Mouse (Mus musculus): ENCODE measurements around the gene Epha3. TPM values are rescaled to one million over a fixed set of nuclear protein-coding genes. Genes with fewer than 3 reads are reported as not detected.

Epha3 gene
- polyA plus RNA-seq, 1 experiment from 2014 or later = 28.5 TPM

- H3K4me3 ChIP-seq (replicated peaks) = no peak overlapping the region
- H3K36me3 ChIP-seq = no peaks in the 10 kb centered on the region
- 41% methylated on average over 6 of the region's 6 CpGs for WGBS
- ATAC-seq = no peak
- no peak overlapping the region for H3K9ac ChIP-seq (replicated peaks)
- H3K27me3 ChIP-seq = no peaks in the 10 kb centered on the region
- H3K4me1 ChIP-seq (replicated peaks) = peaks cover 22% of the 10 kb centered on the region
- H3K4me2 ChIP-seq (replicated peaks) = no peak overlapping the region
- no peak overlapping the region for H3K27ac ChIP-seq
- no peaks in the 10 kb centered on the region for H3K9me3 ChIP-seq
Observed at GRCm38 (mm10) chr16:63817606-63818005, 46.4 kb downstream of the Epha3 start.

DNA sequence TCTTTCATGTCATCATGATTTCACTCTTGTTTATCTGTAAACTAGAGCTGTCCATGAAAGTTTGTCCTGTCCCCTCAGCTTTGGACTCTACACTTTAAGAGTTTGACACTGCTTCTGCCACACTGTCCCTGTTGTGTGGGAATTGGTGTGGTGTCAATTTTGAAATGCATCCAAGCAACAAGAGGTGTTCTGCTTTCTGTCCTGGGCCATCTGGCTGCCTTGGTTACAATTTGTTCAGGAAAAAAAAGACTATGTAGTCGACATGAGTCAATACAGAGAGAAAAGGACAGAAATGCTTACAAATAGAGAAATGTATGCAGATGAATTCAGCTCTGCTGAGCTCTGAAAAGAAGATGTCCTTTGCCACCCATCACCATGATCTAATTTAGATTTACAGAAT is 47.3 kb downstream of the Epha3 start:
- no peak overlapping the region for H3K9ac ChIP-seq (replicated peaks)
- no peak overlapping the region for H3K4me2 ChIP-seq (replicated peaks)
- H3K4me3 ChIP-seq (replicated peaks) = no peak overlapping the region
- H3K9me3 ChIP-seq = no peaks in the 10 kb centered on the region
- peaks cover 15% of the 10 kb centered on the region for H3K4me1 ChIP-seq (replicated peaks)
- no peaks in the 10 kb centered on the region for H3K27me3 ChIP-seq
- no peak overlapping the region for H3K27ac ChIP-seq
- ATAC-seq = no peak
- WGBS = 14% methylated on average over 1 of the region's 1 CpGs
- H3K36me3 ChIP-seq = no peaks in the 10 kb centered on the region

- H3K36me3 ChIP-seq = no peaks in the 10 kb centered on the region
- peaks cover 12% of the 10 kb centered on the region for H3K4me1 ChIP-seq (replicated peaks)
- ATAC-seq = no peak
- H3K27ac ChIP-seq = no peak overlapping the region
- H3K4me3 ChIP-seq (replicated peaks) = no peak overlapping the region
- 74% methylated on average over 5 of the region's 5 CpGs for whole genome bisulfite sequencing
- H3K9ac ChIP-seq (replicated peaks) = no peak overlapping the region
- H3K9me3 ChIP-seq = no peaks in the 10 kb centered on the region
- no peak overlapping the region for H3K4me2 ChIP-seq (replicated peaks)
- H3K27me3 ChIP-seq = no peaks in the 10 kb centered on the region
Observed at GRCm38 (mm10) chr16:63809871-63810270, 54.1 kb downstream of the Epha3 start.

DNA sequence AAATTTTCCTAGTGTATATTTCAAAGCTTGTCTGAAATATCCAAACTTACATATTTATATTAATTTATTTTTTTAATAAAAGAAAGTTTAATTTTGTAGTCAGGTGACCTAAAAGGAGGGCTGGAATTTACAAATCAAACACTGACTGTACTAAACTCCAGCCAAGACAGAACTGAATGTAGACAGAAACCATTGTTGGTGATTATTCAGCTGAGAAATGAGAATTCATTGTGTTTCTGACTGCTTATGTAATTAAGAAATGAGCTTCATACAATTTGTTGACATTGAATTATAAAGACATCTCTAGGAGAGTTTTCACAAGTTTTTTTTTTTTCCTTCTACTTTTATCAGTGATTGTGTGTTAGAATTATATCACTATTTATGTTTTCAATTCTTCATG is 55.0 kb downstream of the Epha3 start:
- H3K4me1 ChIP-seq (replicated peaks) = peaks cover 12% of the 10 kb centered on the region
- no peaks in the 10 kb centered on the region for H3K9me3 ChIP-seq
- no peak for ATAC-seq
- no peak overlapping the region for H3K4me3 ChIP-seq (replicated peaks)
- H3K9ac ChIP-seq (replicated peaks) = no peak overlapping the region
- H3K36me3 ChIP-seq = no peaks in the 10 kb centered on the region
- H3K27ac ChIP-seq = no peak overlapping the region
- no peaks in the 10 kb centered on the region for H3K27me3 ChIP-seq
- no peak overlapping the region for H3K4me2 ChIP-seq (replicated peaks)

- peak overlapping the region; percentile 11; the same call in 1 of the 2 replicates for H3K4me2 ChIP-seq (replicated peaks)
- no peak overlapping the region for H3K9ac ChIP-seq (replicated peaks)
- H3K4me3 ChIP-seq (replicated peaks) = no peak overlapping the region
- peak; percentile 98 for ATAC-seq
- H3K4me1 ChIP-seq (replicated peaks) = peaks cover 12% of the 10 kb centered on the region
- no peaks in the 10 kb centered on the region for H3K36me3 ChIP-seq
- H3K27ac ChIP-seq = peak overlapping the region; percentile 2; the same call in 1 of the 2 replicates
- WGBS = 11% methylated on average over 5 of the region's 5 CpGs
- H3K27me3 ChIP-seq = no peaks in the 10 kb centered on the region
- H3K9me3 ChIP-seq = no peaks in the 10 kb centered on the region
Observed at GRCm38 (mm10) chr16:63806437-63807129, 57.4 kb downstream of the Epha3 start.

DNA sequence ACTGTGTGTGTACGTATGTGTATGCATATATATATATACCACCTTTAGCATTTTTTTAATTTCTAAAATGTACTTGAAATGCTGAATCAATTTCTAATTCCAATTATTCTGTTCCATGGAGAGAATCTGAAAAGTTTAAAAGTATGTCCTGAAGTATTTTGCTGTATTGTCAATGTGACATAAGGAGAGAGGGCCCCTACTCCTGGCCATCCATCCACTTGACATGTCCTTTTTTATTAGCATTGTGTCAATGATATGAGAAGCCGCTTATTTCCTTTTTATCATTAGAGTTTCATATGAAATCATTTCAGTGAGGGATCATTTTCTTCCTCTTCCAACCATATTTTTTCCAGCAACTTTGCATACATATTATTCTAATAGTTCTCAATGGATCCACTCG is 58.0 kb downstream of the Epha3 start:
- Histone ChIP-seq H3K4me1 (replicated peaks) (peaks cover 12% of the 10 kb centered on the region), H3K9ac (replicated peaks) (no peak overlapping the region), H3K36me3 (no peaks in the 10 kb centered on the region), H3K27ac (no peak overlapping the region), H3K27me3 (no peaks in the 10 kb centered on the region), H3K9me3 (no peaks in the 10 kb centered on the region), H3K4me3 (replicated peaks) (no peak overlapping the region), H3K4me2 (replicated peaks) (no peak overlapping the region)
- no peak for ATAC-seq
- 60% methylated on average over 3 of the region's 3 CpGs for WGBS

- no peak overlapping the region for H3K27ac ChIP-seq
- ATAC-seq = no peak
- H3K9ac ChIP-seq (replicated peaks) = no peak overlapping the region
- H3K4me3 ChIP-seq (replicated peaks) = no peak overlapping the region
- H3K27me3 ChIP-seq = no peaks in the 10 kb centered on the region
- peaks cover 4% of the 10 kb centered on the region for H3K4me1 ChIP-seq (replicated peaks)
- H3K36me3 ChIP-seq = no peaks in the 10 kb centered on the region
- no peaks in the 10 kb centered on the region for H3K9me3 ChIP-seq
- WGBS = 91% methylated on average over 3 of the region's 3 CpGs
- H3K4me2 ChIP-seq (replicated peaks) = no peak overlapping the region
Observed at GRCm38 (mm10) chr16:63801436-63801835, 62.5 kb downstream of the Epha3 start.

- H3K9me3 ChIP-seq = no peaks in the 10 kb centered on the region
- ATAC-seq = no peak
- H3K9ac ChIP-seq (replicated peaks) = no peak overlapping the region
- H3K36me3 ChIP-seq = no peaks in the 10 kb centered on the region
- no peaks in the 10 kb centered on the region for H3K27me3 ChIP-seq
- WGBS = 80% methylated on average over 2 of the region's 2 CpGs
- no peak overlapping the region for H3K4me2 ChIP-seq (replicated peaks)
- no peaks in the 10 kb centered on the region for H3K4me1 ChIP-seq (replicated peaks)
- H3K27ac ChIP-seq = no peak overlapping the region
- no peak overlapping the region for H3K4me3 ChIP-seq (replicated peaks)
Observed at GRCm38 (mm10) chr16:63798341-63798740, 65.6 kb downstream of the Epha3 start.

DNA sequence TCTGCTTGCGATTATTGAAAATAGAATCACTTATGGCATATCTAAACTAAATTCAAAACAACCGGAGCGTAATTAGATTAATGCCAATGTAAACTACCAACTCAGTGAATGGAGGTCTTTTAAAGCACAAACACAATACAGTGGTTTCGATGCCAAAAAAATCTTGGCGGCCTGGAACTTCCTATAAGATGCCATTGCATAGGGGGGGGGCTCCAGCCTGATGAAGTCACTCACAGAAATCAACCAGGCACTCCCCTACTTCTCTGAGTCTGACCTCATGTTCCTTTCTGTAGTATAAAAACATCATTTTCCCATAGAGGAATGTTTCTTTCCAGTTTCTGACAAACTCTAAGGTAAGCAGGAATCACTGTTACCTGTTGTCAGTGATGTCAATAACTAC is 69.7 kb downstream of the Epha3 start:
- no peak overlapping the region for H3K27ac ChIP-seq
- no peak for ATAC-seq

GRCm38 (mm10) chr16:63793805-63794204 is 70.2 kb downstream of the Epha3 start:
- WGBS = 90% methylated on average over 1 of the region's 1 CpGs
- Histone ChIP-seq H3K4me3 (replicated peaks) (no peak overlapping the region), H3K36me3 (no peaks in the 10 kb centered on the region), H3K9me3 (no peaks in the 10 kb centered on the region), H3K27me3 (no peaks in the 10 kb centered on the region), H3K27ac (no peak overlapping the region), H3K4me1 (replicated peaks) (no peaks in the 10 kb centered on the region), H3K9ac (replicated peaks) (no peak overlapping the region), H3K4me2 (replicated peaks) (no peak overlapping the region)
- no peak for ATAC-seq

More for the DNA sequence above, 69.7 kb downstream of the Epha3 start:
- H3K4me3 ChIP-seq (replicated peaks) = no peak overlapping the region
- no peak overlapping the region for H3K9ac ChIP-seq (replicated peaks)
- H3K9me3 ChIP-seq = no peaks in the 10 kb centered on the region
- WGBS = 82% methylated on average over 5 of the region's 5 CpGs
- no peaks in the 10 kb centered on the region for H3K4me1 ChIP-seq (replicated peaks)
- H3K36me3 ChIP-seq = no peaks in the 10 kb centered on the region
- H3K27me3 ChIP-seq = no peaks in the 10 kb centered on the region
- no peak overlapping the region for H3K4me2 ChIP-seq (replicated peaks)

GRCm38 (mm10) chr16:63792084-63792483 is 71.9 kb downstream of the Epha3 start:
- 70% methylated on average over 2 of the region's 2 CpGs for WGBS
- no peak overlapping the region for H3K9ac ChIP-seq (replicated peaks)
- ATAC-seq = no peak

DNA sequence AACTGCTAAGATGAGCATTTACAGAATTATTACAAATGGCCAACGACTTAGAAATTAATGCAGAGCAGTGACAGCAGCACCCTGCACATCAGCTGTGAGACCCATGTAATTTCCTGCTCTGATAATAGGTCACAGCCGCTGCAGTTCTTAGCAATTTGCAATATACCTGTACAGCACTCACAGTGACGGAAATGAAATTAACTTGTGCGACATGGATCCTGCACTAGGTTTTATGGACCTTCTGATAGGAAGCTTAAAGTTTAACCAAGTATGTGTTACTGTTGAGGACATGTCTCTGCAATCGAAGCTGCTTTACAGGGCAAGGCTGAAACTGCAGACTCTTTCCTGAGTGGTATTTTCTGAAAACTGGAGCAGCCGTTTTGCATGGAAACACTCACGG is 80.4 kb downstream of the Epha3 start:
- Histone ChIP-seq H3K9me3 (no peaks in the 10 kb centered on the region), H3K4me2 (replicated peaks) (no peak overlapping the region), H3K27me3 (no peaks in the 10 kb centered on the region), H3K9ac (replicated peaks) (no peak overlapping the region), H3K27ac (no peak overlapping the region), H3K4me3 (replicated peaks) (no peak overlapping the region), H3K36me3 (no peaks in the 10 kb centered on the region), H3K4me1 (replicated peaks) (no peaks in the 10 kb centered on the region)
- 84% methylated on average over 7 of the region's 7 CpGs for WGBS
- ATAC-seq = no peak

More at GRCm38 (mm10) chr16:63792084-63792483, 71.9 kb downstream of the Epha3 start:
- Histone ChIP-seq H3K4me3 (replicated peaks) (no peak overlapping the region), H3K4me1 (replicated peaks) (no peaks in the 10 kb centered on the region), H3K27me3 (no peaks in the 10 kb centered on the region), H3K4me2 (replicated peaks) (no peak overlapping the region), H3K27ac (no peak overlapping the region), H3K36me3 (no peaks in the 10 kb centered on the region), H3K9me3 (no peaks in the 10 kb centered on the region)

GRCm38 (mm10) chr16:63782101-63782500 is 81.9 kb downstream of the Epha3 start:
- no peak for ATAC-seq
- Histone ChIP-seq H3K4me3 (replicated peaks) (no peak overlapping the region), H3K9me3 (no peaks in the 10 kb centered on the region), H3K4me2 (replicated peaks) (no peak overlapping the region), H3K4me1 (replicated peaks) (no peaks in the 10 kb centered on the region), H3K9ac (replicated peaks) (no peak overlapping the region), H3K27me3 (no peaks in the 10 kb centered on the region), H3K36me3 (no peaks in the 10 kb centered on the region), H3K27ac (no peak overlapping the region)
- WGBS = 88% methylated on average over 1 of the region's 1 CpGs
